Mouse (Mus musculus) cerebellum, postnatal 36 days (tissue): ENCODE results near the gene 2700097O09Rik.
"Not testable (repeated sequence)": the region's sequence is repeated elsewhere in the genome, so short reads cannot be mapped to it uniquely, and the experiment has no call there.

Experiments
- DNase-seq, 2 experiments: peaks; one replicate each; pipeline ENCODE4 v3.0.0; 2021 to 2022; ENCODE audit warnings: mixed read lengths in 2 of 2

2700097O09Rik gene

DNA sequence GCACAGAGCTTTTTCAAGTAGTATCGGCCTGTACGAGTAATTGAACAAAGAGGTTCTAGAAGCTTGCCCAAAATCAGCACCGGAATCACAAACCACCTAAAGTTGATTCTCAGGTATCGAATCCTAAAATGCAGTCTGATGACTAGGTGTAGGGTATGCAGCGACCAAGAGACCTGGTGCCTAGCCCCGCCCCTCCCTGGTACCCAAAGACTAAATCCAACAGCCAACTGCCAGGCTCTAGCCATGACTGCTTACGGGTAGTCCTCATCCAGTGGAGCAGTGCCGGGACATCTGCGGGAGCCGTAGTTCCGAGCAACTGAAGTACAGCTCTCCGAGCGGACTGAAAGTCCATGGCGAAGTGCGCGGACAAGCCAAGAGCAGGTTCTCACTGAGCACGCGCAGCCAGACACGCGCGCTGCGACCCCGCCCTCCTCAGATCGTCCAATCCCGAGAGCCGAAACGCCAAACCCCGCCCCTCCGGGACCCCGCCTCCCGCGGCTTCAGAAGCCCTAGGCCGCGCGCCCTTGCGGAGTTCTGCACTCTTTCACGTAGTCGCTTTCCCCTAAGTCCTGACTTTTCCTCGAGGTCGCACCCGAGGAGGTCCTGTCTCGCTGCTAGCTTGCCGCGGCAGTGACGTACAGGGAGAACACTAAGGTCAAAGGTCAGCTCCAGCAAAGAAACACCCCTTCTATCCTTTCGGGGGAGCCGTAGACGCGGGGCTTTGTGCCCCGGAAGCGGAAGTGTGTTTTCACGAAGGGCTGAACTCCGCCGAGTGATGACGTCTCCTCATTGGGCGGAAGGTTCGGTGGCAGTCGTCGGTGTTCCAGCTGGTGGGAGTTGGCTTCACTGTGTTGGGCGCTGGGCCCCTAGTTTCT lies at the start of gene 2700097O09Rik, which contains the start of gene Srp54a:
2700097O09Rik (minus strand) TSS at position 385 of the 875 bp plus-strand sequence.
Srp54a (plus strand) TSS at position 537 of the 875 bp plus-strand sequence.
- DNase-seq, result peak; percentile 89 to 92

DNA sequence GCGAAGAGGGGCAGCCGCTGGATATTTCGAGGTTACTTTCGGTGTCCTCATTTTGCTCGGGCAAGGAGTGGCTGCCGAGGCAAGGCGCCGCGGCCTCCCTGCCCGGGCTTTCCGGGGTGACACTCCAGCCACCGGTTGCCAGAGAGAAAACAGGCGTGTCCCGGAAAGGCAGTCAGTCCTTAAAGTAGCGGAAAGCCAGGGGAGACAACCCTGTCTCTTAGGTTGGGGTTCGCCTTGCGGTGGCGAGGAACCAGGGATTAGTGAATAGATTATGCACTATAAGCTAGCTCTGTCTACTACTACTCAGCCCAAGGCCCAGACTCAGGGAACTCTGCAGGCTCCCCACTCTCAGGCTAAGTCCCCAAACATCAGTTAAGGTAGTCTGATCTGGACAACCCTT lies 44.8 kb upstream of the 2700097O09Rik start:
- not testable (repeated sequence) for DNase-seq

GRCm38 (mm10) chr12:55124242-55124641 lies 44.3 kb upstream of the 2700097O09Rik start, which contains the start of gene Fam177a:
Fam177a (plus strand) TSS chr12:55124469.
- not testable (repeated sequence) for DNase-seq

GRCm38 (mm10) chr12:55112616-55113015 lies 32.7 kb upstream of the 2700097O09Rik start:
- DNase-seq, result not testable (repeated sequence)

DNA sequence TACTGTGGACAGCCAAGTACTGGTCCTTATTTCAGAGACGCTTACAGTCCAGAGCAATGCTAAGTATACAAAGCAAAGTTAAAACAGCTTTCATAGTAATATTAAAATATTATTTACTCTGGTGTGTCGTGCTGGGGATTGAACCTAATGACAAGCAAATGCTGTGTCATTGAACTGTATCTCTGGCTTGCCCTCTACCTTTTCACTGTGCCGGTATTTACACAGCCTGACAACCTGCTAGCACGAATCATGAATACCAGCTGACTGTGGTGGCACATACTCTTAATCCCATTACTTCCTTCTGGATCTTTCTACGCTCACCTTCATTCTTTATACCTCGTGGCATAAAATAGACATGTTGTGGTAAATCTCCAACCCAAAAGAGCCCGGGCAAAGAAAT lies 12.2 kb upstream of the 2700097O09Rik start:
- not testable (repeated sequence) for DNase-seq

DNA sequence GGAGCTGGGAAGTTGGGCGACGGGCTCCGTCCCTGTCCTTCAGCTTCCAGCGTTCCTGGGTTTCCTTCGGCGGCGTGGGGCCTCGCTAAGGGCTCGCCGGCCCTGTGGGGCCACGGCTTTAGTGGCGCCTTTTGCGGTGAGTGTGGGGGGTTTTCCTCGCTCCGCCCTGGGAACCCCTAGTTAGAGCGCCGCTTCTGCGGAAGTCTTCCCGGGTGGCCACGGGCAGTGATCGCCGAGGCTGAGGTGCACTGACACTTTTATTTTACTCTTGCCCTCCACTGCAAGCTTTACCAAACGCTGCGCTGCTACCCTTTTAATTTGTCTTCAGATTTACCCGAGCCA lies 662 bp upstream of the 2700097O09Rik start:
- DNase-seq, result not testable (repeated sequence)

GRCm38 (mm10) chr12:55078706-55079105 lies 1.2 kb downstream of the 2700097O09Rik start:
- not testable (repeated sequence) for DNase-seq

- DNase-seq, result peak; percentile 66 to 72
Observed at GRCm38 (mm10) chr12:55075296-55075695, 4.6 kb downstream of the 2700097O09Rik start.

DNA sequence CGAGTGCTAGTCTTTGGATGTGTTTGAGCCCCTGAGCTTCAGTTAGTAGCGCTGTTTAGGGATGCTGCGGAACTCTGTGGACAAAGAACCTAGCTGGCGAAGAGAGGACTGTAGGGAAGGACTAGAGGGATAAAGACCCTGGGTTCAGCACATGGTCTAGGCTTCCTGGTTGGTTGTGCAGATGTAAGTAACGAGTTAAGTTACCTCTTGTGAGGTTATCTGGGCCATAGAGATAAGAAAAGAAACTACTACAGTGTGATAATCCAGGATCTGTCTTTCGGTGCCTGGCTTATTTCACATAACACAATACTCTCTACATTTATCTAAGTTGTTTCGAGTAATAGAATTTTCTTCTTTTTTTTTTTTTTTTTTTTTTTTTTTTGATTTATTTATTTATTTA lies 6.2 kb downstream of the 2700097O09Rik start:
- no peak for DNase-seq

DNA sequence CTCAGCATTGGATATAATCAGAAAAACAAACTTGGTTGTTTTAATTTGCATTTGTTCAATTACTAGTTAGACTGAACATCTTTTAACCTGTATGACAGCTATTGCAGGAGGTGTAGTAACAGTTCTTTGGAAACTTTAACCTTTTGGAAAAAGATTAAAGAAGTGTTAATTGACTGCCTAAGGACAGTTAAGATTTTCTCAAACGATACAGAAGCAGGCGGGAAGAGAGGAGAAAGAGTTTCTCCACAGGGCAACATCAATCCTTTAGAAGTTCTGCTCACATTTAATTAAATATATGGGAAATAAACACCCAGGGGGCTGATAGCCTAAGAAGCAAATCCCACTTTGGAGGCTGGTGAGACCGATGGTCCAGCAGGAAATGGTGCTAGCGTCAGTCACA lies 7.4 kb downstream of the 2700097O09Rik start:
- no peak for DNase-seq

GRCm38 (mm10) chr12:55062141-55062540 lies 17.8 kb downstream of the 2700097O09Rik start:
- DNase-seq, result no peak

DNA sequence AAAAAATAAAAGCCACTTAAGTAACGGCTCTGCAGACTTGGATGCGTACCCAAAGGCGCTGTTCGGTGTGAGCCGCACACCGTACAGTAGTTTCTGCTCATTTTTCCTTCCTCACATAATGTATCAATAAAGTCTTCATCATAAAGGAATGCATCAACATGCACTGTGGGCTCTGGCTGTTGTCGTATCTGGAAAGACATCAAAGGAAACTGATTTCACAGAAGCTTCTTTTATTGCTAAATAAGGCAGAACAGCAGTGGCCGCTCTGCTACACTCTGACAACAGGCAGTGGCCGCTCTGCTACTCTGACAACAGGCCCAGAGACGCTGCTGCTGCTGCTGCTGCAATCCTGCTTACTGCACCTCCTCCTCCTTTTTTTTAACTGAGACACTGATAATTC lies 18.9 kb downstream of the 2700097O09Rik start:
- no peak for DNase-seq

GRCm38 (mm10) chr12:55060212-55060898 lies 19.6 kb downstream of the 2700097O09Rik start:
- no peak for DNase-seq

DNA sequence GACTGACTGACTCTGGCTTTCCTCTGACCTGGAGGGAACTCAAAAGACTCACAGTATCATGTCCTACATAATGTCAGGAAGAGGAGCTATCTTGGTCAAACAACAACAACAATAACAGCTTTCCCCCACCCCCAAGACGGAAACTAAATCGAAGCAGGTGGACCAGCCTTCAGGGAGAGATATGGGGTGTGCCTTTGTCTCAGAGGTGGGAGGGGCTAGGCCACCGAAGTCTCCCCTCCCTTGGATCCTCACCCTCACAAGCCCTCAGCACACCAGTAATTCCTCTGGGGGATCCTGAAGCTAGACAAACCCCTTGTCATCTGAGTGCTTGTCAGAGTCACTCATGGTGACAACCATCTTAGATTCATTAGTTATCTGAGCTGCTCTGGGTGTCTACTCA lies 20.1 kb downstream of the 2700097O09Rik start:
- DNase-seq, result no peak

DNA sequence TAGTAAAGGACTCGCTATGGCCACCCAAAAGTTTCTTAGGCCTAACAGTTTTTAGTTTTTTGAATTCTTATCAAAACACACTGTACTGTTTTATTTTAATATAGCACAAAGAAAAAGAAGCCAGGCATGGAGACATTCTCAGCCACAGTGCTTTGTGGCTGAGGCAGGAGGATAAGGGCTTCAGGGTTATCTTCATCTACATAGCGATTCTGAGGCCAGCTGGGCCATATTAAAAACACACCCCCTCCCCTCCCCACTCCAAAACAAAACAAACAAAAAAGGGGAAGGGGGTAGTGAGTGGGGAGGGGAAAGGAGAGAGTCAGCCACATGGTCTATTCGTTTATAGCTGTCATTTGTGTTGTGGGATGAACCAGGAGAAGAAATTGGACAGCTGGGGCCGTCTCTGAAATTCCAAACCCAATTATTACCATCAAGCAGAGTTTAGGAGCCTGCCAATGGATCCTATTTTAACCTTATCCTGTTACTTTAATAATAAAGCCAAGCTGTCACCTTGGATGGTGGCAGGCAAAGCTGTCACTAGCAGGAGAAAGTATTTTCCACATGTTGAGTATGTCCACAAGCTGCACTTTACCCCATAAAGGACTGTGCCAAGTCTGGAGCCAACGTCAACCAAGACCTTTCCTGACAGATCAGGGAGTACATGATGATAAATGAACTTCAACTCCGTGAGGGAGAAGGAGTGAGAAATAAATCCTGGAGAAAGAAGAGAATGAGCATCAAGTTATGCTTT lies 20.9 kb downstream of the 2700097O09Rik start:
- no peak for DNase-seq

- DNase-seq, result no peak
Observed at GRCm38 (mm10) chr12:55056703-55057102, 23.2 kb downstream of the 2700097O09Rik start.

GRCm38 (mm10) chr12:55054551-55055241 lies 25.2 kb downstream of the 2700097O09Rik start:
- DNase-seq, result no peak

DNA sequence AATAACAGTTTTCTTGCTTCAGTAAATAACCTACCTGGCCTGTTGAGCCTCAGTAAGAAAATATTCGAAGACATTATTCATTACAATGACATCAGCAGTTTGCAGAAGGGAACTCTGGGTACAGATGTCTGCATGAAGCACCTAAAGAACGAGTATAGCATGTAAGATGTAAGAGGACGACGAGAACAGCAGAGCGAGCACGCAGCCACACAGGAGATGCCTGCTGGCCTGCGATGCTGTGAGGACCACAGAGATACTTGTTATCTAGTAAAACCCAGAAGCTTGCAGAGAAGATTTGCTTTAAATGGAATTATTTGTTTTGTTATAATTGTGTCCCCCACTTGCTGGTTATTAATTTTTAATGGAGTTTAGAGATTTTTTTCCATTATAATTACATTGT lies 26.6 kb downstream of the 2700097O09Rik start:
- no peak for DNase-seq

DNA sequence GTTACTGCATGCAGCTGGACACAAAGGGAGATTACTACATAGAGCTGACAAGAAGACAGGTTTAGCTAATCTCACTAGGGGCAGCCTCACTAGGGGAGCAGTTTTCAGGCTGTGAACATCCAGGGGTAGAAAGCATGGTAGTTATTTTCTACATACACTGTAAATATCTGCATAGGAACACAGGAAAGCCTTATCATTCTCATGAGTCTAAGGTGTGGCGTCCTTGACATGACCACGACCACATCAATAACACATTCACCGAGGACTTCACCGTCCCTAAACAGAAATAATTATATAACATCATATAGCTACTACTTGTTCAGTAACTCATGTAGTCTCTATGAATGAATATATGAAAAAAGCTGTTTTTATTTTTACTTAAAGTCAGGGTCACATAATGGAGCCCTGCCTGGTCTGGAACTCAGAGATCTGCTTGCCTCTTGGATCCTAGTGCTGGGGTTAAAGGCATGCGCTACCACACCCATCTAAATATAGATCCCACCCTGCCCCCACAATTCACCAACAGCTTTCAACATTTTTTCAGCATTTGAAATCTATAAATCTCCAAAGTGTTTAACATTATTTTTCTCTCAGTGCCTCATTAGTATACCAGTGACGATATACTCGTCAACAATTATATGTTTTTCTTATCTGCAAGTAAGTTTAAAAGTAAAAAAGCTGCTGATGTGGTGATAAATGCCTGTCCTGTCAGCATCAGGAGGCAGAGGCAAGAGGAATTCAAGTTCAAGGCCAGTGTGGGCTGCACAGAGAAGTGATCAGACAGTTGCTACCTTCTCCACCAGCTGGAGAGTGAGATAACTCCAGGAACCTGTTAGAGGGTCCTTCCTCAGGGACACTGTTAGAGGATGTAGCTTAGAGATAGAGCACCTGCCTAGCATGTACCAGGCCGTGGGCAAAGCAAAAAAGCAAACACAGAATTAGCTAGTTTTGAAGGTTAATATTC lies 28.4 kb downstream of the 2700097O09Rik start:
- no peak for DNase-seq

DNA sequence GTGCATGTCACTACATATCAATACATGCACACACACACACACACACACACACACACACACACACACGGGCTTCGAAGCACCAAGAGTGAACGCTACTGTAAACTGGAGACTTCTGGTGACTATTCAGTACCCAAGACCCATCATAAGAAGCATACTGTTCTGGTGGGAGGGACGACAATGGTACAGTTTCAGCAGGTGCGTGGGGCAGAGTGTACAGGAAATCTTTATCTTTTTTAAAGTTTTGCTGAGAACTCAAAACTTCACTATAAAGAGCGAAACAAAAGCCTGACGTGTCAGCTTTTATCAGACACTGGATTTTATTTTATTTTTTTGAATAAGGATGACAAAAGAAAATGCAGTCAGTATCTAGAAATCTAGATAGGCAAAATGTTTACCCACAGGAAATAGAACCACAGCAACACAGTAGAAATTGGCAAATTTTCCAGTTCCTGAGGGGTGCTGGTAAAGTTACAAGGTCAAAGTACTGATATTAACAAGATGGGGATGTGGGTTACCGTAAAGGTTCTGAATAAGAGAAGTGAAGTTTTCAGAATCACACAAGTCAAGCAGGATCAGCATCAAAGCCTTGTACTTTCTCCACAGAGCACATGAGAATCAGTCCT lies 30.1 kb downstream of the 2700097O09Rik start:
- DNase-seq, result no peak

DNA sequence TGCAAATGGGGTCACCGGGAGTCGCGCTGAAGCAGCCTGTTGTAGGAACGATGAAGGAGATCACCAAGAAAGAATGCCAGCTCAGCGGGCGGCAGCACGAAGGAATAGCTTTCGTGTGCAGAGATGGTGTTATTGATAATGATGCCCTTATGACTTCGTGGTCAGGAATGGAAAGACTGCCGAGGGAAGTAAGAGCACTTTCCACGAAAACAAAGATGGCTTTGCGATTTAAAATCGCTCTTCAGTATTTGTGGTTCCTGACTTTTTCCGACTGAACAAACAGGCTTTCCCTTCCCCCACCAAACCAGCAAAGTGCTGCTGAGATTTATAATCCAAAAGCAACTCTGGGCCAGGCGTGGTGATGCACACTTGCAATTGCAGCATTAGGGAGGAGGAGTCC lies 38.9 kb downstream of the 2700097O09Rik start:
- DNase-seq, result no peak
